Comparison of ENCODE assay signal across 8 mouse cellular contexts in the genomic region with DNA sequence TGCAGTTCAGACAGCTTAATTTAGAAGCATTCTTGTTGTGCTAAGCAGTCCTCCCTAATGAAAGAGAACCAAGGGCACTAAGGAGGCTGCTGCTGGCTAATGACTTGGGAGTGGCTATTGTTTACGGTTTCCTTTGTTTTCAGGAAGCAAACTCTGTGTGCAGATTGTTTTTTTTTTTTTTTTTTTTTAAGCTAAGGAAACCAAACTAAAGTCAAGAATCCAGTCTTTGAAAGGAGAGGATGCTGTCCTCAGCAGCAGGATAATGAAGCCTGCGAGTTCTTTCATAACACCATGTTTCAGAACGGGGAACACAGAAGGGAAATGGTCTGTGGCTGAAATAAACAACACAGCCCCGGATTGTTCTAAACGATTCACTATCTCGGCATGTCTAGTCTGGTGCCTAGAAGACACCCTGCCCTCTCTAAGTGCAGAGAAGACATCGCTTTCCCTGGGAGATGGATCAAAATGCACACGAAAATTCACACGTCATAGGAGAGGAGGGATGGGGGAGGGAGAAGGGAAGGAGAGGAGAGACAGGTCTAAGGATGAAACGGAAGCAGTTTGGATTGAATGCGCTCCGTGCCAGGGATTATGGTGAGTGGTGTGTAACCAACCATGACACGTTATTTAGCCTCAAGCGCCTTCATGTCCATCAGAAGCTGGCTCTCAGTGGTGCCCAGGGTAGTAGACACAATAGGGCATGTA.
A peak's percentile ranks its signal among the peaks of the same experiment; 100 is the strongest.
DNase-seq lines count a peak whose midpoint lies in the region; ATAC-seq and TF ChIP-seq lines count a peak whose summit lies in the region.

No protein-coding gene starts in this region.

- no peak for TF ChIP-seq CTCF in stomach, postnatal 0 days (IDR thresholded peaks at IDR 0.05; ENCODE audit: low read depth)

- no peaks in the 10 kb centered on the region for H3K9me3 ChIP-seq in megakaryocyte, embryonic 14.5 days
- no peaks in the 10 kb centered on the region for H3K9me3 ChIP-seq in hindbrain, embryonic 16.5 days (ENCODE audit: control insufficient read depth, low read length)
- H3K9me3 ChIP-seq in lung, embryonic 16.5 days (ENCODE audit: control insufficient read depth, low read length): no peaks in the 10 kb centered on the region
- H3K9me3 ChIP-seq in stomach, postnatal 0 days (ENCODE audit: control insufficient read depth, low read length): no peaks in the 10 kb centered on the region

- peak overlapping the region; percentile 62 for H3K4me3 ChIP-seq in megakaryocyte, embryonic 14.5 days (replicated peaks)
- H3K4me3 ChIP-seq in hindbrain, embryonic 16.5 days (ENCODE audit: low read length): peak overlapping the region; percentile 29
- peak overlapping the region; percentile 33 for H3K4me3 ChIP-seq in lung, embryonic 16.5 days (ENCODE audit: low read length)
- no peak overlapping the region for H3K4me3 ChIP-seq in stomach, postnatal 0 days (ENCODE audit: low read depth, low read length)

- H3K27me3 ChIP-seq in megakaryocyte, embryonic 14.5 days (replicated peaks): peaks cover 30% of the 10 kb centered on the region
- H3K27me3 ChIP-seq in hindbrain, embryonic 16.5 days (replicated peaks; ENCODE audit: control insufficient read depth, insufficient read depth, low read length): no peaks in the 10 kb centered on the region
- no peaks in the 10 kb centered on the region for H3K27me3 ChIP-seq in lung, embryonic 16.5 days (ENCODE audit: control insufficient read depth, insufficient read depth, low read depth, low read length)
- H3K27me3 ChIP-seq in stomach, postnatal 0 days (ENCODE audit: control insufficient read depth, insufficient read depth, low read length): no peaks in the 10 kb centered on the region

- peak overlapping the region; percentile 54 for H3K9ac ChIP-seq in hindbrain, embryonic 16.5 days (ENCODE audit: low read depth, low read length)
- H3K9ac ChIP-seq in lung, embryonic 16.5 days (ENCODE audit: low read length): no peak overlapping the region
- no peak overlapping the region for H3K9ac ChIP-seq in stomach, postnatal 0 days (ENCODE audit: low read length)

- no peak for ATAC-seq in megakaryocyte, adult 5-6 weeks (ENCODE audit: poor library complexity, severe bottlenecking)
- ATAC-seq in hindbrain, embryonic 16.5 days: peak; percentile 77
- peak; percentile 64; the same call in 1 of the 2 replicates for ATAC-seq in lung, embryonic 16.5 days (ENCODE audit: low read depth)
- no peak; the same call in 1 of the 2 replicates for ATAC-seq in stomach, postnatal 0 days (ENCODE audit: low FRiP score, low TSS enrichment)

- H3K4me1 ChIP-seq in megakaryocyte, embryonic 14.5 days: peaks cover 5% of the 10 kb centered on the region
- peaks cover 15% of the 10 kb centered on the region for H3K4me1 ChIP-seq in hindbrain, embryonic 16.5 days (ENCODE audit: control insufficient read depth, insufficient read depth, low read depth, low read length)
- peaks cover 9% of the 10 kb centered on the region for H3K4me1 ChIP-seq in lung, embryonic 16.5 days (replicated peaks; ENCODE audit: control insufficient read depth, insufficient read depth, low read length)
- H3K4me1 ChIP-seq in stomach, postnatal 0 days (replicated peaks; ENCODE audit: control insufficient read depth, insufficient read depth): no peaks in the 10 kb centered on the region

- H3K27ac ChIP-seq in hindbrain, embryonic 16.5 days (ENCODE audit: low read depth, low read length): peak overlapping the region; percentile 76
- H3K27ac ChIP-seq in lung, embryonic 16.5 days (ENCODE audit: low read length): peak overlapping the region; percentile 58
- H3K27ac ChIP-seq in stomach, postnatal 0 days (replicated peaks): peak overlapping the region; percentile 36; the same call in 1 of the 2 replicates

- no peak for TF ChIP-seq EP300 in stomach, postnatal 0 days (optimal IDR thresholded peaks at IDR 0.05)

- peak overlapping the region; percentile 58 for H3K4me2 ChIP-seq in hindbrain, embryonic 16.5 days (ENCODE audit: low read length)
- H3K4me2 ChIP-seq in lung, embryonic 16.5 days (ENCODE audit: low read depth, low read length): peak overlapping the region; percentile 49
- H3K4me2 ChIP-seq in stomach, postnatal 0 days (replicated peaks; ENCODE audit: low read depth): peak overlapping the region; percentile 35

- 5% methylated on average over 14 of the region's 14 CpGs for WGBS in hindbrain, embryonic 16.5 days
- WGBS in lung, embryonic 16.5 days: 25% methylated on average over 14 of the region's 14 CpGs
- WGBS in stomach, postnatal 0 days: 27% methylated on average over 14 of the region's 14 CpGs

- DNase-seq in embryo, embryonic 11 days: peak; percentile 57
- no peak for DNase-seq in stomach, postnatal 0 days (ENCODE audit: low spot score)
- DNase-seq in layer of hippocampus, postnatal 10 days (ENCODE audit: low spot score in 2 of 2): no peak
- no peak for DNase-seq in adipocyte (ENCODE audit: low spot score)

- H3K36me3 ChIP-seq in megakaryocyte, embryonic 14.5 days (replicated peaks; ENCODE audit: low read length): no peaks in the 10 kb centered on the region
- H3K36me3 ChIP-seq in hindbrain, embryonic 16.5 days (ENCODE audit: control insufficient read depth, insufficient read depth, low read length): no peaks in the 10 kb centered on the region
- H3K36me3 ChIP-seq in lung, embryonic 16.5 days (ENCODE audit: control insufficient read depth, insufficient read depth, low read length): no peaks in the 10 kb centered on the region
- no peaks in the 10 kb centered on the region for H3K36me3 ChIP-seq in stomach, postnatal 0 days (ENCODE audit: control insufficient read depth, insufficient read depth, low read length)

Comparison
In these comparisons a context has a peak if more than half of its experiments do, and no peak if none do; other contexts are left out.
1. ATAC-seq: peak in hindbrain, embryonic 16.5 days (single experiment) and lung, embryonic 16.5 days (single experiment); none in megakaryocyte, adult 5-6 weeks (single experiment) and stomach, postnatal 0 days (single experiment).
2. Peak in every context shown above with its lines, with median percentiles within 50 percentile points of each other: H3K27ac ChIP-seq and H3K4me2 ChIP-seq.